Mouse (Mus musculus) C2C12 (cell line): Measurements from ENCODE around the gene Tpgs1. TPM values are rescaled to one million over a fixed set of nuclear protein-coding genes. Genes with fewer than 3 reads are reported as not detected.
"Not testable (repeated sequence)": the region's sequence is repeated elsewhere in the genome, so short reads cannot be mapped to it uniquely, and the experiment has no call there.

Source experiments
- H3K27me3 ChIP-seq: one replicate; pipeline ENCODE4 v1.6.1; 2011; ENCODE audit not compliant: control insufficient read depth, insufficient read depth, insufficient read length
- H3K36me3 ChIP-seq: one replicate; pipeline ENCODE4 v1.6.1; 2011; ENCODE audit not compliant: control insufficient read depth, insufficient read depth
- H3K4me3 ChIP-seq: one replicate; pipeline ENCODE4 v1.5.1; 2011; ENCODE audit warnings: mild to moderate bottlenecking, control low read depth; ENCODE audit not compliant: poor library complexity, insufficient read depth, severe bottlenecking
- H3K79me2 ChIP-seq: one replicate; pipeline ENCODE4 v1.6.1; 2011; ENCODE audit not compliant: control insufficient read depth, insufficient read depth
- H3K79me3 ChIP-seq: one replicate; pipeline ENCODE4 v1.6.1; 2011; ENCODE audit warnings: low read depth, control low read depth
- H3ac ChIP-seq: one replicate; pipeline ENCODE3; 2011; ENCODE audit warnings: low read depth; ENCODE audit not compliant: control insufficient read depth, insufficient read length
- CEBPB ChIP-seq: IDR thresholded peaks from one replicate; pipeline ENCODE4 v1.6.1; 2011; ENCODE audit warnings: low read depth, mild to moderate bottlenecking, control low read depth, moderate library complexity
- CTCF ChIP-seq: IDR thresholded peaks from one replicate; pipeline ENCODE4 v1.5.1; 2011; ENCODE audit not compliant: control insufficient read depth, insufficient read depth, insufficient read length
- FOSL1 ChIP-seq: IDR thresholded peaks from one replicate; pipeline ENCODE4 v1.8.0; 2011; ENCODE audit warnings: mild to moderate bottlenecking, low read length; ENCODE audit not compliant: poor library complexity, insufficient read depth, severe bottlenecking
- MAX ChIP-seq: IDR thresholded peaks from one replicate; pipeline ENCODE4 v1.6.1; 2011; ENCODE audit warnings: mild to moderate bottlenecking, control low read depth
- MYOD1 ChIP-seq: IDR thresholded peaks from one replicate; pipeline ENCODE4 v1.6.1; 2011; ENCODE audit warnings: low read depth; ENCODE audit not compliant: control insufficient read depth, insufficient read length
- MYOG ChIP-seq: IDR thresholded peaks from one replicate; pipeline ENCODE4 v1.6.1; 2011; ENCODE audit not compliant: control insufficient read depth, insufficient read length; ENCODE audit errors: extremely low read depth
- USF1 ChIP-seq: IDR thresholded peaks from one replicate; pipeline ENCODE4 v1.6.1; 2011; ENCODE audit warnings: low read depth, mild to moderate bottlenecking, control low read depth, moderate library complexity
- polyA plus RNA-seq: library from polyadenylated mRNA; unstranded; fragments of >200 nt; fragmentation: generic; extraction: Trizol; gene quantifications from one replicate; pipeline ENCODE4 v1.2.1, GENCODE M21; 2012; ENCODE audit warnings: missing spikeins

The Tpgs1 gene
- polyA plus RNA-seq, 1 experiment, result 80.7 TPM

DNA sequence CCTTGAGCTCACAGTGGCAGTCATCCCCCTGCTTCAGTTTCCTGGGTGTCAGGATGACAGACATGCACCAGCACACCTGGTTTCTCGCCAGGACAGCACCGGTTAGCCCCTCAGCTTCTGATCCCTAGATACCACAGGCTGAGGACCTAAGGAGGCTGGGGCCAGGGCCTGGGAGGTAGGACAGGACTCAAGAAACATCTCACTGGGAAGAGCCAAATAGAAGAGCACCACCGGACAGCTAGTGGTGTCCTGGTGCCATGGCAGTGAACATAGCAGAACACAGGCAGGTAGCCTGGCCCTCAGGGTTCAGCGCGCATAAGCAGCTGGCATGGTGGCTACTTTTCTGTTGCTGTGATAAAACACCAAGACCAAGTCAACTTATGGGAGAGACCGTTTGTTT lies 29.3 kb downstream of the Tpgs1 start:
- TF ChIP-seq FOSL1 (no peak), CEBPB (no peak), CTCF (no peak), MYOG (no peak), USF1 (no peak), MYOD1 (no peak), MAX (no peak)
- H3K79me3 ChIP-seq, result no peaks in the 10 kb centered on the region

DNA sequence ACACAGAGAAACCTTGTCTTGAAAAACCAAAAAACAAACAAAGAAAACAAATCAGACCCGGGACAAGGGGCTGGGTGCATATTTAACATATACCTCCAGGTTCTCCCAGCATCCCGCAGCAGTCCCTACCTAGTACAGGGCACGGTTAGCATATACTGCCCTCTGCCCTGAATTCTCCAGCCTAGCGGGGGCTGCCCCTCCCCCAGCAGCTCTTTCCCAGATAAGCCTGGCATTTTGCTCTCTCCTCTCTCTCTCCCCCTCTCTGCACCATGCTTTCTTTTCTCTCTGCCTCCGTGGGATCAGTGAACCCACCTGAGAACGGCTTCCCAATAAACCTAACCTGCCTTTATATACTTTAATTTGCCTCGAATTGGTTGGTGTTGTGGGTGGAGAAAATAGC lies 31.5 kb downstream of the Tpgs1 start:
- Histone ChIP-seq H3K79me3 (peaks cover 13% of the 10 kb centered on the region), H3K79me2 (peaks cover 15% of the 10 kb centered on the region), H3K4me3 (no peak overlapping the region), H3ac (no peak overlapping the region), H3K27me3 (no peaks in the 10 kb centered on the region), H3K36me3 (no peaks in the 10 kb centered on the region)
- TF ChIP-seq FOSL1 (no peak), CTCF (no peak)

More for the DNA sequence above, 29.3 kb downstream of the Tpgs1 start:
- H3K27me3 ChIP-seq, result no peaks in the 10 kb centered on the region
- H3K4me3 ChIP-seq, result no peak overlapping the region
- H3ac ChIP-seq, result no peak overlapping the region
- no peaks in the 10 kb centered on the region for H3K79me2 ChIP-seq
- H3K36me3 ChIP-seq, result no peaks in the 10 kb centered on the region

DNA sequence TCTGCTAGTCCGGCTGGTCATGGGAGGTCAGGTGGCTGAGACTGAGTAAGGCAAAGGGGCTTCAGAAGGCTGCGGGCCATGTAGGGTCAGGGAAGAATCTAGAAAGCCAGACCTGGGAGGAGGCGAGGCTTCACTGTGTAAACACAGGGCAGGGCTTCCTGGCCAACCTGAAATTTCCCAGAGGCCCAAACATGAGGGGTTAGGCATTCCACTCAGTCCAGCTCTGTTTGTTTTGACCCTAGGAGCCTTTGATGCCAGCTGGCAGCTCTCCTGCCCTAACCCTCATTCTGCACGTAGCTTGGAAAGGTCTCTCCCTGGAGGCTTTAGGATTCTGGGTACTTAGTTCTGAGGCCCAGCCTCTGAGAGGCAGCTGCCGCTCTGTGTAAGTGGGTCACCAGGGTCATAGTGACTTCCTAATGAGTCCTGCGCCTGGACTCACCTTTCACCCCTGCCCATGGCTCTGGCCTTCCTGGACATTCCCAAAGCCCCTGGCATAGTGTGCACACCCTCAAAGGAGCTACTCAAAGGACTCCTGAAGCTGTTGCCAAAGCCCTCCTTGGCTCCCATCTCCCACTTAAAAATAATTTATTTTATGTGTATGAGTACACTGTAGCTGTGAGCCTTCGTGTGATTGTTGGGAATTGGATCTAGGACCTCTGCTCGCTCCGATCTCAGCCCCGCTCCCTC lies 32.4 kb downstream of the Tpgs1 start:
- H3K4me3 ChIP-seq, result no peak overlapping the region
- H3ac ChIP-seq, result no peak overlapping the region
- H3K27me3 ChIP-seq, result no peaks in the 10 kb centered on the region
- peaks cover 22% of the 10 kb centered on the region for H3K79me3 ChIP-seq
- peaks cover 24% of the 10 kb centered on the region for H3K79me2 ChIP-seq
- no peak for TF ChIP-seq MYOG
- TF ChIP-seq USF1, result no peak
- TF ChIP-seq CTCF, result no peak
- TF ChIP-seq MAX, result no peak
- no peak for TF ChIP-seq CEBPB
- no peak for TF ChIP-seq MYOD1
- TF ChIP-seq FOSL1, result no peak
- H3K36me3 ChIP-seq, result no peaks in the 10 kb centered on the region

DNA sequence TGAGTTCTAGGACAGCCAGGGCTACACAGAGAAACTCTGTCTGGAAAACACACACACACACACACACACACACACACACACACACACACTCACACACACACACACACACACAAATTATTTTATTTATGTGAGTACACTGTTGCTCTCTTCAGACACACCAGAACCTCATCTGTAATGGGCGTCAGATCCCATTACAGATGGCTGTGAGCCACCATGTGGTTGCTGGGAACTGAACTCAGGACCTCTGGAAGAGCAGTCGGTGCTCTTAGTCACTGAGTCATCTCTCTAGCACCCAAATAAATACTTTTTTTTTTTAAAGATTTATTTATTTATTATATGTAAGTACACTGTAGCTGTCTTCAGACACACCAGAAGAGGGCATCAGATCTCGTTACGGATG lies 33.8 kb downstream of the Tpgs1 start:
- not testable (repeated sequence) for H3K27me3 ChIP-seq, H3K4me3 ChIP-seq, H3ac ChIP-seq
- Histone ChIP-seq H3K79me3 (peaks cover 34% of the 10 kb centered on the region), H3K79me2 (peaks cover 38% of the 10 kb centered on the region), H3K36me3 (peaks cover 12% of the 10 kb centered on the region)

DNA sequence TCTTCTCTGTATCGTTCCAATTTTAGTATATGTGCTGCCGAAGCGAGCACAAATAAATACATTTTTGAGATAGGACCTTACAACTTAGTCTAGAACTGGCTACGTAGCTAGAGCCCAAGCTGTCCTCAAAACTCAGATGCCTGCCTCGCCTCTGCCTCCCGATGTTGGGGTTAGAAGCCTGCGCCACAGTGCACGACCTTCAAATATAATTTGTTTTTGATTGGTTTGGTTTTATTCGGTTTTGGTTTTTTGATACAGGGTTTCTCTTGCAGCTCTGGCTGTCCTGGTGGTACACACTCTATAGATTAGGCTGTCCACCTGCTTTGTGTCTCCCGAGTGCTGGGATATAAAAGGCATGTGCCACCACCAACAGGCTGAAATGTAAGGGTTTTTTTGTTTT lies 34.4 kb downstream of the Tpgs1 start:
- peaks cover 40% of the 10 kb centered on the region for H3K79me3 ChIP-seq
- H3K36me3 ChIP-seq, result peaks cover 17% of the 10 kb centered on the region
- H3ac ChIP-seq, result no peak overlapping the region
- no peaks in the 10 kb centered on the region for H3K27me3 ChIP-seq
- no peak for TF ChIP-seq CTCF
- no peak for TF ChIP-seq USF1
- no peak for TF ChIP-seq FOSL1
- no peak for TF ChIP-seq MYOG
- no peak for TF ChIP-seq CEBPB
- TF ChIP-seq MYOD1, result no peak
- no peak for TF ChIP-seq MAX
- H3K4me3 ChIP-seq, result no peak overlapping the region
- peaks cover 44% of the 10 kb centered on the region for H3K79me2 ChIP-seq
